8 mouse cellular contexts compared by ENCODE assay signal in genomic region chr16:10991737-10992089, GRCm38 (mm10).
DNase-seq lines count a peak whose midpoint lies in the region; ATAC-seq lines count a peak whose summit lies in the region.

No protein-coding gene starts in this region.

- H3K27me3 ChIP-seq in lung, embryonic 16.5 days (ENCODE audit: control insufficient read depth, insufficient read depth, low read depth, low read length): no peaks in the 10 kb centered on the region
- 0 out of 2 replicates have a peak, but pooled peaks cover 6% of the 10 kb centered on the region for H3K27me3 ChIP-seq in forebrain, embryonic 10.5 days (ENCODE audit: poor library complexity, severe bottlenecking)
- no peaks in the 10 kb centered on the region for H3K27me3 ChIP-seq in limb, embryonic 15.5 days
- H3K27me3 ChIP-seq in stomach, embryonic 14.5 days (ENCODE audit: control insufficient read depth, insufficient read depth, low read length): no peaks in the 10 kb centered on the region

- peak overlapping the region; percentile 89 for H3K27ac ChIP-seq in lung, embryonic 16.5 days (ENCODE audit: low read length)
- H3K27ac ChIP-seq in forebrain, embryonic 10.5 days: peak overlapping the region; percentile 93; the same call in 1 of the 2 replicates
- H3K27ac ChIP-seq in limb, embryonic 15.5 days: peak overlapping the region; percentile 95
- peak overlapping the region; percentile 18; the same call in 1 of the 2 replicates for H3K27ac ChIP-seq in stomach, embryonic 14.5 days (ENCODE audit: low read length)

- WGBS in lung, embryonic 16.5 days: 39% methylated on average over 5 of the region's 5 CpGs
- WGBS in forebrain, embryonic 10.5 days: 51% methylated on average over 5 of the region's 5 CpGs
- 51% methylated on average over 5 of the region's 5 CpGs for WGBS in limb, embryonic 15.5 days
- WGBS in stomach, embryonic 14.5 days: 48% methylated on average over 5 of the region's 5 CpGs

- DNase-seq in lung, postnatal 4 days: no peak
- no peak for DNase-seq in forebrain, embryonic 10.5 days (ENCODE audit: extremely low spot score, low spot score)
- DNase-seq in gastrocnemius, postnatal 10 days: no peak
- no peak for DNase-seq in cerebellum, postnatal 4 days (ENCODE audit: low spot score in 2 of 2)
- DNase-seq in gastrocnemius, adult 8-10 months (ENCODE audit: low spot score in 2 of 2): no peak

- peaks cover 6% of the 10 kb centered on the region; the same call in 1 of the 2 replicates for H3K36me3 ChIP-seq in lung, embryonic 16.5 days (ENCODE audit: control insufficient read depth, insufficient read depth, low read length)
- peaks cover 23% of the 10 kb centered on the region for H3K36me3 ChIP-seq in forebrain, embryonic 10.5 days (replicated peaks)
- peaks cover 15% of the 10 kb centered on the region; the same call in 1 of the 2 replicates for H3K36me3 ChIP-seq in limb, embryonic 15.5 days
- peaks cover 6% of the 10 kb centered on the region; the same call in 1 of the 2 replicates for H3K36me3 ChIP-seq in stomach, embryonic 14.5 days (ENCODE audit: control insufficient read depth, insufficient read depth, low read length)

- peaks cover 3% of the 10 kb centered on the region; the same call in 1 of the 2 replicates for H3K9me3 ChIP-seq in lung, embryonic 16.5 days (ENCODE audit: control insufficient read depth, low read length)
- H3K9me3 ChIP-seq in forebrain, embryonic 10.5 days: peaks cover 16% of the 10 kb centered on the region
- no peaks in the 10 kb centered on the region for H3K9me3 ChIP-seq in limb, embryonic 15.5 days
- H3K9me3 ChIP-seq in stomach, embryonic 14.5 days (ENCODE audit: control insufficient read depth, low read depth, low read length): peaks cover 4% of the 10 kb centered on the region; the same call in 1 of the 2 replicates

- H3K4me3 ChIP-seq in lung, embryonic 16.5 days (ENCODE audit: low read length): peak overlapping the region; percentile 84
- peak overlapping the region; percentile 85 for H3K4me3 ChIP-seq in forebrain, embryonic 10.5 days
- peak overlapping the region; percentile 69 for H3K4me3 ChIP-seq in limb, embryonic 15.5 days
- peak overlapping the region; percentile 84 for H3K4me3 ChIP-seq in stomach, embryonic 14.5 days (ENCODE audit: low read depth, low read length)

- peak overlapping the region; percentile 72 for H3K4me2 ChIP-seq in lung, embryonic 16.5 days (ENCODE audit: low read depth, low read length)
- H3K4me2 ChIP-seq in limb, embryonic 15.5 days: peak overlapping the region; percentile 61
- peak overlapping the region; percentile 49 for H3K4me2 ChIP-seq in stomach, embryonic 14.5 days (replicated peaks; ENCODE audit: low read depth, low read length)

- ATAC-seq in lung, embryonic 16.5 days (ENCODE audit: low read depth): no peak
- ATAC-seq in limb, embryonic 15.5 days (ENCODE audit: insufficient number of reproducible peaks, low FRiP score, low TSS enrichment, low read depth): no peak
- no peak for ATAC-seq in stomach, embryonic 14.5 days (ENCODE audit: insufficient number of reproducible peaks, insufficient read depth, low FRiP score, low read depth)

- H3K4me1 ChIP-seq in lung, embryonic 16.5 days (replicated peaks; ENCODE audit: control insufficient read depth, insufficient read depth, low read length): peaks cover 21% of the 10 kb centered on the region
- H3K4me1 ChIP-seq in forebrain, embryonic 10.5 days: peaks cover 19% of the 10 kb centered on the region
- peaks cover 21% of the 10 kb centered on the region for H3K4me1 ChIP-seq in limb, embryonic 15.5 days
- H3K4me1 ChIP-seq in stomach, embryonic 14.5 days (ENCODE audit: control insufficient read depth, insufficient read depth, low read length): peaks cover 8% of the 10 kb centered on the region; the same call in 1 of the 2 replicates

- H3K9ac ChIP-seq in lung, embryonic 16.5 days (ENCODE audit: low read length): peak overlapping the region; percentile 91
- H3K9ac ChIP-seq in limb, embryonic 15.5 days: no peak overlapping the region
- H3K9ac ChIP-seq in stomach, embryonic 14.5 days (replicated peaks; ENCODE audit: low read depth, low read length): peak overlapping the region; percentile 78; the same call in 1 of the 2 replicates

Comparison
In these comparisons a context has a peak if more than half of its experiments do, and no peak if none do; other contexts are left out.
1. H3K27ac ChIP-seq: peak in every context shown above with its lines; median percentile 95 in limb, embryonic 15.5 days; 93 in forebrain, embryonic 10.5 days; 89 in lung, embryonic 16.5 days; 18 in stomach, embryonic 14.5 days.